Mouse (Mus musculus) myocyte (in vitro differentiated cells): ENCODE measurements around the gene Ppt1. TPM values are rescaled to one million over a fixed set of nuclear protein-coding genes. Genes with fewer than 3 reads are reported as not detected.

Experiments used
- H3K27me3 ChIP-seq: one replicate; pipeline ENCODE4 v1.6.1; 2011; ENCODE audit not compliant: control insufficient read depth, insufficient read depth, insufficient read length
- H3K36me3 ChIP-seq: one replicate; pipeline ENCODE4 v1.6.1; 2011; ENCODE audit not compliant: control insufficient read depth, insufficient read depth
- H3K4me2 ChIP-seq: one replicate; pipeline ENCODE4 v1.6.1; 2011; ENCODE audit warnings: low read depth, control low read depth
- H3K4me3 ChIP-seq: one replicate; pipeline ENCODE4 v1.5.1; 2011; ENCODE audit warnings: mild to moderate bottlenecking, control low read depth, moderate library complexity
- H3K79me2 ChIP-seq: one replicate; pipeline ENCODE4 v1.6.1; 2011; ENCODE audit not compliant: control insufficient read depth, insufficient read depth
- H3ac ChIP-seq: one replicate; pipeline ENCODE4 v1.6.1; 2011; ENCODE audit not compliant: control insufficient read depth, insufficient read length
- CEBPB ChIP-seq: IDR thresholded peaks from 2 replicates; pipeline ENCODE4 v1.6.1; 2011; ENCODE audit warnings: mild to moderate bottlenecking, moderate library complexity; ENCODE audit not compliant: poor library complexity, insufficient read depth, severe bottlenecking
- E2F4 ChIP-seq: IDR thresholded peaks from one replicate; pipeline ENCODE4 v1.6.1; 2011; ENCODE audit warnings: mild to moderate bottlenecking, control low read depth, moderate library complexity; ENCODE audit not compliant: insufficient read depth
- MAX ChIP-seq: IDR thresholded peaks from one replicate; pipeline ENCODE4 v1.6.1; 2011; ENCODE audit warnings: low read depth, mild to moderate bottlenecking, control low read depth
- MYOD1 ChIP-seq, 3 experiments: IDR thresholded peaks; one replicate each; pipeline ENCODE4 v1.6.1; 2011; ENCODE audit warnings: control low read depth in 2 of 3, low read depth in 2 of 3, mild to moderate bottlenecking in 2 of 3, moderate library complexity in 1 of 3; ENCODE audit not compliant: insufficient read length in 2 of 3, control insufficient read depth in 1 of 3
- MYOG ChIP-seq, 3 experiments: IDR thresholded peaks; one replicate each; pipeline ENCODE4 v1.6.1; 2011; ENCODE audit warnings: control low read depth in 2 of 3, low read depth in 2 of 3, mild to moderate bottlenecking in 2 of 3; ENCODE audit not compliant: insufficient read length in 2 of 3, control insufficient read depth in 1 of 3, insufficient read depth in 1 of 3
- POLR2A ChIP-seq: IDR thresholded peaks from one replicate; pipeline ENCODE4 v1.6.1; 2011; ENCODE audit warnings: low read depth, mild to moderate bottlenecking, control low read depth, moderate library complexity; ENCODE audit not compliant: insufficient read length
- POLR2AphosphoS2 ChIP-seq: IDR thresholded peaks from one replicate; pipeline ENCODE4 v1.6.1; 2011; ENCODE audit warnings: low read depth, control low read depth; ENCODE audit not compliant: insufficient read length
- REST ChIP-seq: IDR thresholded peaks from one replicate; pipeline ENCODE4 v1.6.1; 2011; ENCODE audit warnings: mild to moderate bottlenecking, control low read depth, moderate library complexity; ENCODE audit not compliant: insufficient read depth, insufficient read length
- SRF ChIP-seq: IDR thresholded peaks from one replicate; pipeline ENCODE4 v1.6.1; 2011; ENCODE audit warnings: low read depth; ENCODE audit not compliant: control insufficient read depth, insufficient read length
- TCF12 ChIP-seq: IDR thresholded peaks from one replicate; pipeline ENCODE4 v1.6.1; 2011; ENCODE audit warnings: mild to moderate bottlenecking, control low read depth; ENCODE audit not compliant: poor library complexity, insufficient read depth, severe bottlenecking
- TCF3 ChIP-seq: IDR thresholded peaks from one replicate; pipeline ENCODE4 v1.6.1; 2011; ENCODE audit warnings: low read depth, control low read depth; ENCODE audit not compliant: insufficient read length
- USF1 ChIP-seq: IDR thresholded peaks from one replicate; pipeline ENCODE4 v1.6.1; 2011; ENCODE audit warnings: low read depth, mild to moderate bottlenecking, control low read depth, moderate library complexity
- polyA plus RNA-seq: library from polyadenylated mRNA; unstranded; fragments of >200 nt; fragmentation: generic; extraction: Trizol; gene quantifications from one replicate; pipeline ENCODE4 v1.2.1, GENCODE M21; 2012; ENCODE audit warnings: missing spikeins

The Ppt1 gene
- polyA plus RNA-seq, 1 experiment = 49.9 TPM

DNA sequence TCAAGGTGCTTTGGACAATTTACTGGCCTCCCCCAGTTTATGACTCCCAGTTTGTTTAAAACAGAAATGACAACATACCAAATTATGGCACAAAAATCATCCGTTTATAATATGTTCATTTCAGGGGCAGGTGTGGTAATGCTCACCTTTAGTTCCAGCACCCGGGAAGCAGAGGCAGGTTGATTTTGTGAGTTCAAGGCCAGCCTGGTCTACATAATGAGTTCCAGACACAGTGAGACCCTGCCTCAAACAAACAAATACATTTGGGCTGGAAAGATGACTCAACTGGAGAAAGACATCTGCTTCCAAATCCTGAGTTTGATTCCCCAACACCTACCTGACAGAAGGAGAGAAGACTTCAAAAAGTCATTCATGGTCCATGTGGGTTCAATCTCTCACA, 51.3 kb downstream of the Ppt1 start:
- Histone ChIP-seq H3K27me3 (no peaks in the 10 kb centered on the region), H3K79me2 (peaks cover 32% of the 10 kb centered on the region), H3ac (no peak overlapping the region), H3K4me2 (peak overlapping the region; percentile 97), H3K4me3 (peak overlapping the region; percentile 68), H3K36me3 (no peaks in the 10 kb centered on the region)
- TF ChIP-seq MYOG (IDR thresholded peaks at IDR 0.05; ENCODE audit: control insufficient read depth in 1 of 3, insufficient read depth in 1 of 3, insufficient read length in 2 of 3, low read depth in 2 of 3) (no peak), USF1 (no peak), MAX (no peak), SRF (no peak), TCF12 (no peak), TCF3 (no peak), E2F4 (no peak), POLR2A (no peak), REST (no peak), MYOD1 (IDR thresholded peaks at IDR 0.05; ENCODE audit: control insufficient read depth in 1 of 3, insufficient read length in 2 of 3, low read depth in 2 of 3) (no peak), CEBPB (no peak), POLR2AphosphoS2 (no peak)

DNA sequence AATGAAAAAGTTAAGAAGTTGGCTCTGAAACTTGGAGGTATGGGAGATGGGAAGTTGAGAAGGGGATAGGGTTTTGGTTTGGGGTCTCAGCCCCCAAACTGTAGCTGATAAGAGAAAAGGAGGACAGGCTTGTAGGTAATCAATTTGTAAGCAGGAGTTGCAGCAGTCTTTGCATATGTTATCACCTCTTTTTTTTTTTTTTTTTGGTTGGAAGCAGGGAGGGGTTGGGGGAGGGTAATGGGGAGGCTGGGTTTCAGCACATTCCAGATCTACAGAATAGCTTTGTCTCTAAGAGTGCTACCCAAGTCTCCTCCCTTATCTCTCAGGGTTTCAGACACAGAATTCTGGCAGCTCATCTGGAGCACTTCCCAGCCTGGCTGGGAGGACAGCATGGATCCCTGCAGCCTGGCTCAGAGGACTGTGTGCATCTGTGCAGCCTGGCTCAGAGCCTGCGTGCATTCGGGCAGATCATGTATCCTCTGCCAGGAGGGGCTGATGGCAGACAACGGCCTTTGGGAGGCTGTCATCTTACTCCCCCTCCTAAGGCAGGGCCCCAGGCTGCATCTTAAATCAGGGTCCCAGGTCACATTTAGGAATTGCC, 54.9 kb downstream of the Ppt1 start:
- H3K27me3 ChIP-seq = no peaks in the 10 kb centered on the region
- H3K4me3 ChIP-seq = no peak overlapping the region
- peak overlapping the region; percentile 55 for H3K4me2 ChIP-seq
- H3ac ChIP-seq = no peak overlapping the region
- H3K79me2 ChIP-seq = no peaks in the 10 kb centered on the region
- no peak for TF ChIP-seq E2F4
- TF ChIP-seq SRF = no peak
- TF ChIP-seq MYOG (IDR thresholded peaks at IDR 0.05; ENCODE audit: control insufficient read depth in 1 of 3, insufficient read depth in 1 of 3, insufficient read length in 2 of 3, low read depth in 2 of 3) = peak in 2 of 3 experiments; percentile 74 to 87
- no peak for TF ChIP-seq POLR2AphosphoS2
- no peak for TF ChIP-seq USF1
- TF ChIP-seq MYOD1 (IDR thresholded peaks at IDR 0.05; ENCODE audit: control insufficient read depth in 1 of 3, insufficient read length in 2 of 3, low read depth in 2 of 3) = peak in 2 of 3 experiments; percentile 69 to 79
- peak; percentile 24 for TF ChIP-seq TCF3
- no peak for TF ChIP-seq TCF12
- H3K36me3 ChIP-seq = no peaks in the 10 kb centered on the region

DNA sequence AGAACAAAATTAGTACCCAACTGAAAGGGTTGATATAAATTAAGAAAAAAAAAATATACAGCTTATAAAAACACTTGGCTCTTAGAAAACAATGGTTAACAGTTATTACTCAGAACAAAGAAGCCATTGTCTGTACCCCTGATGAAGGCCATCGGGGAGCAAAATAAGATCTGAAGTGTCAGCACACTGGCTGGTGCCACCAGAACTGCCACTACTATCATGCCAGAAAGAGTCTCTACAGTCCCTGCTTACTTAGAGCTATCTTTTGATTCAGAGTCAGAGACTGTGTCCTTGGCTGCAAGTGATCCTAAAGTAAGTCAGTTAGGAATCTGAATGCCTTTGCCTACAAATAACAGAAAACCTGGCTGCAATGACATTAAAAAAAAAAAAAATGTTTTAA, 55.6 kb downstream of the Ppt1 start:
- no peak overlapping the region for H3ac ChIP-seq
- H3K36me3 ChIP-seq = no peaks in the 10 kb centered on the region
- H3K27me3 ChIP-seq = no peaks in the 10 kb centered on the region
- no peak overlapping the region for H3K4me3 ChIP-seq
- H3K4me2 ChIP-seq = peak overlapping the region; percentile 55
- TF ChIP-seq CEBPB (no peak), REST (no peak), MYOG (IDR thresholded peaks at IDR 0.05; ENCODE audit: control insufficient read depth in 1 of 3, insufficient read depth in 1 of 3, insufficient read length in 2 of 3, low read depth in 2 of 3) (no peak), MYOD1 (IDR thresholded peaks at IDR 0.05; ENCODE audit: control insufficient read depth in 1 of 3, insufficient read length in 2 of 3, low read depth in 2 of 3) (no peak), USF1 (no peak), MAX (no peak), POLR2AphosphoS2 (no peak), E2F4 (no peak), TCF12 (no peak), SRF (no peak), TCF3 (no peak), POLR2A (no peak)
- H3K79me2 ChIP-seq = no peaks in the 10 kb centered on the region

DNA sequence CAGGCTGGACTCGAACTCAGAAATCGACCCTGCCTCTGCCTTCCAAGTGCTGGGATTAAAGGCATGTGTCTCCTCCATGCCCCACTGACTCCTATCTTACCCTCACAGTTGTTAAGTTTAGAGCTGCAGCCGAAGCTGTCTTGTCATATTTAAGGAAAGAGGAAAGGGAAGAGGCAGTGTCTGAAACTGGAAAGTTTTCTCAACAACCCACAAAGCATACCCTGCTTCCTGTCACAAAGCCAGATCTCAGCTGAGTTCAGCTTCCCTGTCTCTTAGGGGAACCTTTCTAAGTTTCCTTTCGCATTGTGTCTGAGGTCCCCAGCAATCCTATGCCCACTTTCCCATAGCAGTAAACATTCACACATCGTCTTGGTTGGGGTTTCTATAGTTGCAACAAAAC, 56.1 kb downstream of the Ppt1 start:
- Histone ChIP-seq H3K27me3 (no peaks in the 10 kb centered on the region), H3K4me3 (no peak overlapping the region), H3K36me3 (no peaks in the 10 kb centered on the region), H3K79me2 (no peaks in the 10 kb centered on the region), H3ac (no peak overlapping the region), H3K4me2 (no peak overlapping the region)
- no peak for TF ChIP-seq REST
- no peak for TF ChIP-seq MYOG (IDR thresholded peaks at IDR 0.05; ENCODE audit: control insufficient read depth in 1 of 3, insufficient read depth in 1 of 3, insufficient read length in 2 of 3, low read depth in 2 of 3)
- no peak for TF ChIP-seq TCF3
- no peak for TF ChIP-seq POLR2A
- no peak for TF ChIP-seq POLR2AphosphoS2
- no peak for TF ChIP-seq MYOD1 (IDR thresholded peaks at IDR 0.05; ENCODE audit: control insufficient read depth in 1 of 3, insufficient read length in 2 of 3, low read depth in 2 of 3)
- TF ChIP-seq MAX = no peak
- no peak for TF ChIP-seq USF1
- TF ChIP-seq TCF12 = no peak
- TF ChIP-seq SRF = no peak
- no peak for TF ChIP-seq E2F4

DNA sequence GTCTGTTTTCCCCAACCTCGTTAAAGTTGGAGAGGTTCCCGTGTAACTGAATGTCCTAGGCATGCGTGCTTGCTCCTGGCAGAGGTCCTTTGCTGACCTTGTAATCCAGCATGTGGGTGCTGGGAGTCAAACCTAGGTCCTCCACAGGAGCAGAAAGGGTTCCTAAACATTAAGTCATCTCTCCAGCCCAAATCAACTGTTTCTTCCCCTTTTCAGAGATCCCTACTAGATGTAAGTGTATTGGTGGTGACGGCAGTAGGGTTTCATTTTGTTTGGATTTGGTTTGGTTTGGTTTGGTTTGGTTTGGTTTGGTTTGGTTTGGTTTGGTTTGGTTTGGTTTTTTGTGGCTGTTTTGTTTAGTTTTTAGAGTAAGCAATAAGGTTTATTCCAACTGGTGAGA, 61.7 kb downstream of the Ppt1 start:
- Histone ChIP-seq H3K27me3 (peaks cover 6% of the 10 kb centered on the region), H3K79me2 (no peaks in the 10 kb centered on the region), H3K36me3 (no peaks in the 10 kb centered on the region), H3K4me3 (no peak overlapping the region), H3ac (no peak overlapping the region), H3K4me2 (no peak overlapping the region)
- no peak for TF ChIP-seq USF1
- TF ChIP-seq MYOD1 (IDR thresholded peaks at IDR 0.05; ENCODE audit: control insufficient read depth in 1 of 3, insufficient read length in 2 of 3, low read depth in 2 of 3) = no peak
- no peak for TF ChIP-seq MAX
- TF ChIP-seq TCF12 = no peak
- TF ChIP-seq POLR2A = no peak
- no peak for TF ChIP-seq REST
- no peak for TF ChIP-seq TCF3
- no peak for TF ChIP-seq SRF
- no peak for TF ChIP-seq E2F4
- TF ChIP-seq POLR2AphosphoS2 = no peak
